Mouse (Mus musculus) MEL (cell line): Measurements from ENCODE around the gene Ddx51. TPM values are rescaled to one million over a fixed set of nuclear protein-coding genes. Genes with fewer than 3 reads are reported as not detected.

Source experiments
- DNase-seq: peaks from one replicate; pipeline ENCODE4 v3.0.0; 2011; ENCODE audit warnings: low read depth, low spot score
- H3K27ac ChIP-seq: 2 replicates; pipeline ENCODE4 v1.5.1; 2012; ENCODE audit warnings: low read depth, mild to moderate bottlenecking, control low read depth, low read length, moderate library complexity; ENCODE audit not compliant: control insufficient read depth
- H3K27me3 ChIP-seq, 2 experiments: fragments of 150-350 bp in 1 of 2; sonication (generic) in 1 of 2; 2 replicates each; pipeline ENCODE4 v1.6.1; 2012; ENCODE audit warnings: low read length in 2 of 2, mild to moderate bottlenecking in 2 of 2, improper control_type of control experiment in 1 of 2, moderate library complexity in 1 of 2; ENCODE audit not compliant: insufficient read depth in 2 of 2, control insufficient read depth in 1 of 2
- H3K36me3 ChIP-seq, 2 experiments: 2 replicates each; pipeline ENCODE4 v1.6.1; 2012 to 2014; ENCODE audit warnings: low read length in 2 of 2, improper control_type of control experiment in 1 of 2, inconsistent platforms in 1 of 2, mild to moderate bottlenecking in 1 of 2; ENCODE audit not compliant: insufficient read depth in 2 of 2, control insufficient read depth in 1 of 2
- H3K4me1 ChIP-seq, 2 experiments: fragments of 150-350 bp in 1 of 2; sonication (generic) in 1 of 2; 2 replicates each; pipeline ENCODE4 v1.6.1; 2012; ENCODE audit warnings: low read length in 2 of 2, improper control_type of control experiment in 1 of 2, mild to moderate bottlenecking in 1 of 2; ENCODE audit not compliant: insufficient read depth in 2 of 2, control insufficient read depth in 1 of 2
- H3K4me3 ChIP-seq, 2 experiments: fragments of 150-350 bp in 1 of 2; sonication (generic) in 1 of 2; 2 replicates each; pipeline ENCODE4 v1.5.1; 2012; ENCODE audit warnings: low read depth in 2 of 2, low read length in 2 of 2, mild to moderate bottlenecking in 2 of 2, moderate library complexity in 2 of 2, control low read depth in 1 of 2, improper control_type of control experiment in 1 of 2; ENCODE audit not compliant: control insufficient read depth in 1 of 2, insufficient read depth in 1 of 2
- H3K79me2 ChIP-seq: 2 replicates; pipeline ENCODE4 v1.6.1; 2012; ENCODE audit warnings: mild to moderate bottlenecking, low read length, moderate library complexity; ENCODE audit not compliant: control insufficient read depth, poor library complexity, insufficient read depth
- H3K9ac ChIP-seq: 2 replicates; pipeline ENCODE4 v1.6.1; 2012; ENCODE audit warnings: low read depth, mild to moderate bottlenecking, control low read depth, low read length, moderate library complexity; ENCODE audit not compliant: control insufficient read depth, poor library complexity, severe bottlenecking
- H3K9me3 ChIP-seq: fragments of 150-350 bp; sonication (generic); replicated peaks from 2 replicates; pipeline ENCODE4 v1.6.1; 2012; ENCODE audit warnings: mild to moderate bottlenecking, low read length, improper control_type of control experiment, moderate library complexity; ENCODE audit not compliant: insufficient read depth
- CHD2 ChIP-seq: IDR thresholded peaks from 2 replicates; pipeline ENCODE4 v1.6.1; 2011; ENCODE audit warnings: low read length, improper control_type of control experiment
- E2F4 ChIP-seq: IDR thresholded peaks from 2 replicates; pipeline ENCODE4 v1.6.1; 2011; ENCODE audit warnings: low read depth, low read length, improper control_type of control experiment, borderline replicate concordance
- ELF1 ChIP-seq: IDR thresholded peaks from 2 replicates; pipeline ENCODE4 v1.6.1; 2014; ENCODE audit warnings: low read depth, mild to moderate bottlenecking, inconsistent platforms, low read length, improper control_type of control experiment, moderate library complexity
- EP300 ChIP-seq, 2 experiments: IDR thresholded peaks; 2 replicates each; pipeline ENCODE4 v1.6.1; 2011; ENCODE audit warnings: improper control_type of control experiment in 2 of 2, low read length in 2 of 2, low read depth in 1 of 2, mild to moderate bottlenecking in 1 of 2
- ETS1 ChIP-seq: IDR thresholded peaks from 2 replicates; pipeline ENCODE4 v1.6.1; 2012; ENCODE audit warnings: low read depth, mild to moderate bottlenecking, inconsistent platforms, low read length, improper control_type of control experiment, moderate library complexity
- GATA1 ChIP-seq: IDR thresholded peaks from 2 replicates; pipeline ENCODE4 v1.6.1; 2011; ENCODE audit warnings: low read depth, low read length, improper control_type of control experiment
- MAFK ChIP-seq: IDR thresholded peaks from 2 replicates; pipeline ENCODE4 v1.6.1; 2011; ENCODE audit warnings: low read depth, mild to moderate bottlenecking, low read length, improper control_type of control experiment, borderline replicate concordance
- MAX ChIP-seq: IDR thresholded peaks from 2 replicates; pipeline ENCODE4 v1.6.1; 2011; ENCODE audit warnings: low read length, improper control_type of control experiment
- MAZ ChIP-seq: IDR thresholded peaks from 2 replicates; pipeline ENCODE4 v1.6.1; 2012; ENCODE audit warnings: low read depth, mild to moderate bottlenecking, inconsistent platforms, low read length, improper control_type of control experiment
- MXI1 ChIP-seq: IDR thresholded peaks from 2 replicates; pipeline ENCODE4 v1.6.1; 2011; ENCODE audit warnings: mild to moderate bottlenecking, low read depth, low read length, improper control_type of control experiment
- MYB ChIP-seq: IDR thresholded peaks from 2 replicates; pipeline ENCODE4 v1.6.1; 2011; ENCODE audit warnings: mild to moderate bottlenecking, low read depth, low read length, improper control_type of control experiment
- NRF1 ChIP-seq: IDR thresholded peaks from 2 replicates; pipeline ENCODE4 v1.6.1; 2014; ENCODE audit warnings: low read depth, mild to moderate bottlenecking, inconsistent platforms, low read length, improper control_type of control experiment, moderate library complexity; ENCODE audit not compliant: poor library complexity, insufficient read depth, severe bottlenecking
- POLR2AphosphoS2 ChIP-seq: IDR thresholded peaks from 2 replicates; pipeline ENCODE4 v1.6.1; 2011; ENCODE audit warnings: low read length, improper control_type of control experiment
- POLR2AphosphoS5 ChIP-seq: IDR thresholded peaks from 2 replicates; pipeline ENCODE4 v1.6.1; 2012; ENCODE audit warnings: low read depth, borderline replicate concordance, mild to moderate bottlenecking, inconsistent platforms, low read length, moderate library complexity, mixed read lengths
- RAD21 ChIP-seq: IDR thresholded peaks from 2 replicates; pipeline ENCODE4 v1.6.1; 2011; ENCODE audit warnings: mild to moderate bottlenecking, low read depth, low read length, improper control_type of control experiment
- SMC3 ChIP-seq: IDR thresholded peaks from 2 replicates; pipeline ENCODE4 v1.6.1; 2011; ENCODE audit warnings: low read depth, low read length, improper control_type of control experiment
- TAL1 ChIP-seq: IDR thresholded peaks from 2 replicates; pipeline ENCODE4 v1.6.1; 2012; ENCODE audit warnings: mild to moderate bottlenecking, inconsistent platforms, low read length, moderate library complexity, mixed read lengths
- TBP ChIP-seq: IDR thresholded peaks from 2 replicates; pipeline ENCODE4 v1.8.0; 2011; ENCODE audit warnings: low read depth, low read length, improper control_type of control experiment
- ZKSCAN1 ChIP-seq: IDR thresholded peaks from 2 replicates; pipeline ENCODE4 v1.6.1; 2012; ENCODE audit warnings: low read depth, mild to moderate bottlenecking, inconsistent platforms, low read length, improper control_type of control experiment, moderate library complexity
- ZMIZ1 ChIP-seq: IDR thresholded peaks from 2 replicates; pipeline ENCODE4 v1.6.1; 2012; ENCODE audit warnings: low read depth, mild to moderate bottlenecking, inconsistent platforms, low read length, improper control_type of control experiment, moderate library complexity
- ZNF384 ChIP-seq: IDR thresholded peaks from 2 replicates; pipeline ENCODE4 v1.6.1; 2012; ENCODE audit warnings: low read depth, mild to moderate bottlenecking, inconsistent platforms, low read length, improper control_type of control experiment
- polyA plus RNA-seq, 2 experiments: library from polyadenylated mRNA; stranded (reverse) in 1 of 2; unstranded in 1 of 2; fragments of >175 nt in 1 of 2; fragments of >200 nt in 1 of 2; gene quantifications; 2 replicates each; pipeline versions ENCODE4 v1.2.1 to v1.2.4; 2012; ENCODE audit warnings: low replicate concordance in 2 of 2, low read depth in 1 of 2; ENCODE audit not compliant: insufficient read length in 2 of 2, insufficient read depth in 1 of 2, missing spikeins in 1 of 2
- total RNA-seq: library from RNA; depleted of rRNA; stranded (reverse); fragments of 300-350 nt; gene quantifications from 2 replicates; pipeline ENCODE4 v1.2.3, GENCODE M21; 2012

Ddx51 gene
- total and polyA plus RNA-seq, 3 experiments: 16.3 to 285 (median 52.9) TPM

DNA sequence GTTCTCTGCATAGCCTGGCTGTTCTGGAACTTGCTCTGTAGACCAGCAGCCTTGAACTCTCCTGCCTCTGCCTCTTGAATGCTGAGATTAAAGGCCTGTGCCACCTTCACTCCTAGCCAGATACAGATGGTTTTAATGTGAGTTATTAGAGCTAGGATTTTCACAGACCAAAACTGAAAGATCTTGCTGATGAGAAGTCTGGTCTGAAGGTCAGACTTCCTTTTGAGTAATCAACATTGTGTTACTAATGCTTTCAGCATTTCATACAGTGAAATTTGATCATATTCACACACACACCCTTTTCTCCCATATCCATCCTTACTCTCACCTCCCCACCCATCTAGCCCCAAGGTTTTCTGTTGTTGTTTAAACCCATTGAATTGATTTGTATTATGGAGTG is 6.4 kb downstream of the Ddx51 start:
- Histone ChIP-seq H3K4me3 (no peak overlapping the region), H3K36me3 (peaks cover 2 to 7% of the 10 kb centered on the region in 2 experiments; a peak in 2 of 4 replicates), H3K27me3 (no peaks in the 10 kb centered on the region), H3K27ac (no peak overlapping the region), H3K9ac (no peak overlapping the region), H3K79me2 (peaks cover 3% of the 10 kb centered on the region; the same call in 1 of the 2 replicates), H3K9me3 (no peaks in the 10 kb centered on the region), H3K4me1 (no peaks in the 10 kb centered on the region)
- no peak for DNase-seq
- no peak for TF ChIP-seq CHD2
- no peak for TF ChIP-seq TAL1
- no peak for TF ChIP-seq ETS1
- no peak for TF ChIP-seq MYB
- no peak for TF ChIP-seq TBP
- TF ChIP-seq MAFK: no peak
- no peak for TF ChIP-seq ZKSCAN1
- no peak for TF ChIP-seq EP300 (IDR thresholded peaks at IDR 0.05; ENCODE audit: low read depth in 1 of 2, low read length in 2 of 2)
- no peak for TF ChIP-seq MXI1

GRCm38 (mm10) chr5:110664041-110664440 is 10.8 kb downstream of the Ddx51 start:
- no peaks in the 10 kb centered on the region for H3K4me1 ChIP-seq
- no peaks in the 10 kb centered on the region for H3K27me3 ChIP-seq
- no peaks in the 10 kb centered on the region for H3K79me2 ChIP-seq
- H3K9ac ChIP-seq: no peak overlapping the region
- H3K36me3 ChIP-seq: peaks cover 2 to 9% of the 10 kb centered on the region in 2 experiments; a peak in 2 of 4 replicates
- no peak overlapping the region for H3K27ac ChIP-seq
- no peak for DNase-seq
- no peak for TF ChIP-seq ETS1
- TF ChIP-seq ZNF384: no peak
- no peak for TF ChIP-seq SMC3
- TF ChIP-seq GATA1: no peak
- no peak for TF ChIP-seq MAX
- no peak for TF ChIP-seq NRF1
- TF ChIP-seq ZMIZ1: no peak
- H3K4me3 ChIP-seq: no peak overlapping the region
- no peaks in the 10 kb centered on the region for H3K9me3 ChIP-seq

GRCm38 (mm10) chr5:110664750-110665269 is 11.6 kb downstream of the Ddx51 start:
- TF ChIP-seq POLR2AphosphoS5 (0 out of 2 replicates have a peak, but pooled peaks have one; percentile 20), MAFK (no peak), ELF1 (no peak), ETS1 (no peak), E2F4 (no peak), RAD21 (no peak), MAZ (no peak), POLR2AphosphoS2 (peak; percentile 52)
- Histone ChIP-seq H3K9me3 (no peaks in the 10 kb centered on the region), H3K27ac (no peak overlapping the region), H3K9ac (no peak overlapping the region), H3K36me3 (peaks cover 2 to 11% of the 10 kb centered on the region in 2 experiments; a peak in 2 of 4 replicates), H3K4me1 (no peaks in the 10 kb centered on the region), H3K27me3 (no peaks in the 10 kb centered on the region), H3K79me2 (no peaks in the 10 kb centered on the region), H3K4me3 (no peak overlapping the region)
- DNase-seq: no peak
